Mouse (Mus musculus) liver, adult 2 months (tissue): ENCODE results near the gene Vasn. TPM values are rescaled to one million over a fixed set of nuclear protein-coding genes. Genes with fewer than 3 reads are reported as not detected.

Source experiments
- DNase-seq: peaks from one replicate; pipeline ENCODE4 v3.0.0-alpha.2; 2011; ENCODE audit warnings: low read depth, low spot score; ENCODE audit errors: extremely low read depth
- H3K27ac ChIP-seq: fragments of 200-500 bp; replicated peaks from 2 replicates; pipeline ENCODE4 v1.5.1; 2012; ENCODE audit warnings: low read depth, mild to moderate bottlenecking, control low read depth, inconsistent platforms, low read length; ENCODE audit not compliant: insufficient read depth
- H3K27me3 ChIP-seq: fragments of 200-500 bp; 2 replicates; pipeline ENCODE4 v1.6.1; 2012; ENCODE audit warnings: mild to moderate bottlenecking, moderate library complexity, low read length, inconsistent platforms; ENCODE audit not compliant: control insufficient read depth, insufficient read depth
- H3K36me3 ChIP-seq: fragments of 200-500 bp; 2 replicates; pipeline ENCODE4 v1.6.1; 2012; ENCODE audit warnings: low read length, inconsistent platforms; ENCODE audit not compliant: control insufficient read depth, insufficient read depth
- H3K4me1 ChIP-seq: fragments of 200-500 bp; 2 replicates; pipeline ENCODE4 v1.6.1; 2011; ENCODE audit warnings: low read length; ENCODE audit not compliant: control insufficient read depth, insufficient read depth
- H3K4me3 ChIP-seq: fragments of 200-500 bp; 2 replicates; pipeline ENCODE4 v1.5.1; 2011; ENCODE audit warnings: low read depth, mild to moderate bottlenecking, control low read depth, low read length, moderate library complexity; ENCODE audit not compliant: insufficient read depth
- H3K79me2 ChIP-seq: fragments of 200-500 bp; 2 replicates; pipeline ENCODE4 v1.6.1; 2012; ENCODE audit warnings: inconsistent platforms, mild to moderate bottlenecking, low read length, moderate library complexity; ENCODE audit not compliant: control insufficient read depth, insufficient read depth
- H3K9ac ChIP-seq: fragments of 200-500 bp; 2 replicates; pipeline ENCODE4 v1.6.1; 2012; ENCODE audit warnings: low read depth, mild to moderate bottlenecking, control low read depth, inconsistent platforms, low read length
- CTCF ChIP-seq: fragments of 200-500 bp; IDR thresholded peaks from 2 replicates; pipeline ENCODE4 v1.5.1; 2011; ENCODE audit warnings: low read depth, low read length, control low read depth
- POLR2A ChIP-seq: fragments of 200-500 bp; IDR thresholded peaks from 2 replicates; pipeline ENCODE4 v1.6.1; 2011; ENCODE audit warnings: low read length, control low read depth; ENCODE audit not compliant: insufficient read depth; ENCODE audit errors: extremely low read depth
- WGBS: fragments of 180-500 bp; shearing (Covaris S2); methylation state at CpG from one replicate; pipeline ENCODE4 v1.1.7; 2018; 5-methylcytosine and 5-hydroxymethylcytosine counted together
- polyA plus RNA-seq: library from polyadenylated mRNA; depleted of rRNA; stranded (reverse); fragments of >200 nt; gene quantifications from 2 replicates; pipeline ENCODE4 v1.2.3, GENCODE M21; 2012; rRNA removed
- total RNA-seq: library from RNA; depleted of rRNA; stranded (reverse); fragments of >200 nt; gene quantifications from 2 replicates; pipeline ENCODE4 v1.2.3, GENCODE M21; 2014; rRNA removed

Gene Vasn
- total RNA-seq (4.0 and 5.1 TPM in 2 replicates), polyA plus RNA-seq (12.6 and 18.0 TPM in 2 replicates)

GRCm38 (mm10) chr16:4639831-4640237 lies at the start of gene Vasn, which contains the start of gene Dnaja3:
Gene Vasn (plus strand): TSS chr16:4639941.
Gene Dnaja3 (plus strand): TSS chr16:4639989.
- peak within 1 kb of the TSS; percentile 92 for H3K4me3 ChIP-seq
- H3K9ac ChIP-seq: peak within 1 kb of the TSS; percentile 93
- no peaks in the 10 kb centered on the region for H3K27me3 ChIP-seq
- peaks cover 17% of the 10 kb centered on the region; the same call in 1 of the 2 replicates for H3K79me2 ChIP-seq
- peak; percentile 91 for DNase-seq
- H3K36me3 ChIP-seq: no peaks in the 10 kb centered on the region
- WGBS: 7% methylated on average over 22 of the region's 22 CpGs
- peak within 1 kb of the TSS; percentile 83 for H3K27ac ChIP-seq
- peaks cover 30% of the 10 kb centered on the region for H3K4me1 ChIP-seq
- no peak for TF ChIP-seq CTCF
- TF ChIP-seq POLR2A: peak; percentile 87

- TF ChIP-seq POLR2A: no peak
- TF ChIP-seq CTCF: no peak
- H3K27me3 ChIP-seq: 0 out of 2 replicates have a peak, but pooled peaks cover 5% of the 10 kb centered on the region
- H3K36me3 ChIP-seq: no peaks in the 10 kb centered on the region
- H3K27ac ChIP-seq: no peak overlapping the region
- H3K9ac ChIP-seq: no peak overlapping the region
- no peaks in the 10 kb centered on the region for H3K79me2 ChIP-seq
- no peak overlapping the region for H3K4me3 ChIP-seq
- H3K4me1 ChIP-seq: peaks cover 10% of the 10 kb centered on the region
- DNase-seq: peak; percentile 38
- 95% methylated on average over 9 of the region's 9 CpGs for WGBS
Observed at GRCm38 (mm10) chr16:4590236-4590635, 49.5 kb upstream of the Vasn start.

- peak overlapping the region; percentile 61; the same call in 1 of the 2 replicates for H3K4me3 ChIP-seq
- H3K27me3 ChIP-seq: 0 out of 2 replicates have a peak, but pooled peaks cover 5% of the 10 kb centered on the region
- TF ChIP-seq POLR2A: no peak
- peak; percentile 63 for TF ChIP-seq CTCF
- no peaks in the 10 kb centered on the region for H3K79me2 ChIP-seq
- peak; percentile 24 for DNase-seq
- peak overlapping the region; percentile 38 for H3K27ac ChIP-seq
- peak overlapping the region; percentile 58 for H3K9ac ChIP-seq
- WGBS: 17% methylated on average over 32 of the region's 32 CpGs
- H3K36me3 ChIP-seq: no peaks in the 10 kb centered on the region
- H3K4me1 ChIP-seq: peaks cover 5% of the 10 kb centered on the region
Observed at GRCm38 (mm10) chr16:4592909-4593875, 46.5 kb upstream of the Vasn start.

GRCm38 (mm10) chr16:4593971-4594813 lies 45.5 kb upstream of the Vasn start, which contains the start of gene Glis2:
Gene Glis2 (plus strand): TSS chr16:4594713.
- WGBS: 2% methylated on average over 47 of the region's 74 CpGs
- H3K4me3 ChIP-seq: peak within 1 kb of the TSS; percentile 61
- TF ChIP-seq POLR2A (no peak), CTCF (no peak)
- no peaks in the 10 kb centered on the region for H3K36me3 ChIP-seq
- DNase-seq: no peak
- peak within 1 kb of the TSS; percentile 38 for H3K27ac ChIP-seq
- H3K79me2 ChIP-seq: no peaks in the 10 kb centered on the region
- peaks cover 5% of the 10 kb centered on the region for H3K4me1 ChIP-seq
- H3K9ac ChIP-seq: peak within 1 kb of the TSS; percentile 63
- 0 out of 2 replicates have a peak, but pooled peaks cover 5% of the 10 kb centered on the region for H3K27me3 ChIP-seq

- Histone ChIP-seq H3K9ac (peak overlapping the region; percentile 63), H3K36me3 (no peaks in the 10 kb centered on the region), H3K27ac (no peak overlapping the region), H3K4me3 (peak overlapping the region; percentile 61; the same call in 1 of the 2 replicates), H3K27me3 (0 out of 2 replicates have a peak, but pooled peaks cover 5% of the 10 kb centered on the region), H3K79me2 (no peaks in the 10 kb centered on the region), H3K4me1 (peaks cover 5% of the 10 kb centered on the region)
- WGBS: 6% methylated on average over 52 of the region's 52 CpGs
- no peak for TF ChIP-seq CTCF
- TF ChIP-seq POLR2A: no peak
- DNase-seq: no peak
Observed at GRCm38 (mm10) chr16:4594814-4595526, 44.8 kb upstream of the Vasn start.
